Mouse (Mus musculus) heart, embryonic 13.5 days (tissue): ENCODE measurements around the gene Cnih4. TPM values are rescaled to one million over a fixed set of nuclear protein-coding genes. Genes with fewer than 3 reads are reported as not detected.

Experiments
- ATAC-seq: fragments of 200-750 bp; cut with Nextera tagmentation; 2 replicates; pipeline ENCODE4 v1.8.0; 2017; ENCODE audit warnings: moderate TSS enrichment; ENCODE audit not compliant: insufficient number of reproducible peaks, low FRiP score, low TSS enrichment; ENCODE audit errors: extremely low read depth
- H3K27ac ChIP-seq: fragments of 300-500 bp; sonication (generic); replicated peaks from 2 replicates; pipeline ENCODE4 v1.5.1; 2015; ENCODE audit warnings: moderate library complexity, mild to moderate bottlenecking, inconsistent platforms
- H3K27me3 ChIP-seq: fragments of 300-500 bp; sonication (generic); replicated peaks from 2 replicates; pipeline ENCODE4 v1.6.1; 2015; ENCODE audit warnings: mild to moderate bottlenecking, inconsistent platforms
- H3K36me3 ChIP-seq: fragments of 300-500 bp; sonication (generic); 2 replicates; pipeline ENCODE4 v1.6.1; 2015; ENCODE audit warnings: mild to moderate bottlenecking, inconsistent platforms
- H3K4me1 ChIP-seq: fragments of 300-500 bp; sonication (generic); 2 replicates; pipeline ENCODE4 v1.6.1; 2015; ENCODE audit warnings: inconsistent platforms
- H3K4me2 ChIP-seq: fragments of 300-500 bp; sonication (generic); 2 replicates; pipeline ENCODE4 v1.6.1; 2015; ENCODE audit warnings: inconsistent platforms, mild to moderate bottlenecking, moderate library complexity
- H3K4me3 ChIP-seq: fragments of 300-500 bp; sonication (generic); 2 replicates; pipeline ENCODE4 v1.5.1; 2015; ENCODE audit warnings: moderate library complexity, mild to moderate bottlenecking, inconsistent platforms
- H3K9ac ChIP-seq: fragments of 300-500 bp; sonication (generic); 2 replicates; pipeline ENCODE4 v1.6.1; 2015; ENCODE audit warnings: inconsistent platforms, mild to moderate bottlenecking, moderate library complexity
- H3K9me3 ChIP-seq: fragments of 300-500 bp; sonication (generic); 2 replicates; pipeline ENCODE4 v1.6.1; 2016; ENCODE audit warnings: inconsistent platforms
- WGBS: fragments of 180-500 bp; shearing (Covaris S2); methylation state at CpG from one replicate; pipeline ENCODE4 v1.1.7; 2015; ENCODE audit warnings: mixed read lengths; 5-methylcytosine and 5-hydroxymethylcytosine counted together
- polyA plus RNA-seq: library from polyadenylated mRNA; unstranded; fragments of >200 nt; fragmentation: Nextera tagmentation; extraction: Ambion mirVana; gene quantifications from 2 replicates; pipeline ENCODE4 v1.2.1, GENCODE M21; 2015

Gene Cnih4
- polyA plus RNA-seq, 1 experiment from 2014 or later, result 133 TPM

DNA sequence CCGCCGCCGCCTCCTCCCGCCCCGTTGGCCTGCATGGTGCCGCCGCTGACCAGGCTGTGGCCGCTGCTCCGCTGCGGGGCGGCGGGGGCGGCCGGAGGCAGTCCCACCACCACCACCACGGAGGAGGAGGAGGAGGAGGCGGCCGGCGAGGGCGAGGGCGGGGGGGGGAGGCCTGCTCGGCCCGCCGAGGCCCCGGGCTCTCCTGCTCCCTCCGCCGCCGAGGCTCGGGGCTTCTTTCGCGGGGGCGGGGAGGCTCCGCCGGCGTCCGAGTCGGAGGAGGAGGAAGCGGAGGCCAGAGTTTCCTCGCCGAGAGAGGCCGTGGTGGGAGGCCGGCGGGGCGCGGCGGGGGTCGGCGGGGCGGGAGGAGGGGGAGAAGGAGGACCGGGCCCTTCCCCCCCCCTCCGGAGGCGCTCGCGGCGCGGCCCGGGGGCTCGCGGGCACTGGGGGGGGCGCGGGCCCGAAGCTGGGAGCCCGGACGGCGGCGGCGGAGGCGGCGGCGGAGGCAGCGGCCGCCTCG is 67.0 kb downstream of the Cnih4 start:
- Histone ChIP-seq H3K9ac (peak overlapping the region; percentile 100), H3K27ac (peak overlapping the region; percentile 97), H3K9me3 (no peaks in the 10 kb centered on the region), H3K4me3 (peak overlapping the region; percentile 98), H3K4me2 (peak overlapping the region; percentile 91), H3K4me1 (peaks cover 38% of the 10 kb centered on the region), H3K36me3 (peaks cover 24% of the 10 kb centered on the region), H3K27me3 (no peaks in the 10 kb centered on the region)
- peak; percentile 47 for ATAC-seq
- WGBS, result 0% methylated on average over 28 of the region's 72 CpGs

DNA sequence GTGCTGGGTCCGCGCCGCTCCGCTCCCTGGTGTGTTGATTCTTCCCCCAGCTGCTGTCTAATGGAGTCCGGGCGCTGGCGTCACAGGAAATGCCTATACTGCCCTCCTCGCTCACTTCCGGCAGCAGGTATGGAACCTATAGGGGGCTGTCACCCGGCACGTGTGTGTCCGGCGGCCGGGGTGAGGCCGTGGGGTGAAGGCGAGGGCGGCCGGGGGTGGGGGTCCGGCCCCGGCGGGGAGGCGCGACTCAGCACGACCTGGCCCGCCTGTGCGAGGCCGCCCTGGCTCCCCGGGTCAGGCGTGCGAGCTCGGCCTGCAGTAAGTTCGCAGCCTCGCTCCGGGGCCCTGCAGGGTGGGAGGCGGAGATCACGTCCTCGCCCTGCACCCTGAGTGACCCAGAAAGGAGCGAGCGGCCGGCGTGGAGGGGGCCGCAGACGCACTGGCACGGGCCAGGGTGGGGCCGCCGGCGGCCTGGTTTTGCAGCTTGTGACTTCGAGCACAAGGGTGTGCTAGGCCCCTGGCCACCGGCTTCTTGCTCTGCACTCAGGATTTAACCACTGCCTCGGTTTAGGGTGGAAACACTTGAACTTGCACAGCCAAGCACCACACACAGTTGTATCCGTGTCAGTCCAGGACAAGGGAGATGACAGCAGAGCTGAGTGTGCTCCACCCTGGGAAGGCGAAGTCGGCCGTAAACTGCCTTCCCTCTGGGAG is 67.6 kb downstream of the Cnih4 start, which contains the start of gene Wdr26:
Wdr26 (minus strand) TSS at position 82 of the 714 bp plus-strand sequence.
- no peaks in the 10 kb centered on the region for H3K9me3 ChIP-seq
- peaks cover 17% of the 10 kb centered on the region for H3K36me3 ChIP-seq
- no peaks in the 10 kb centered on the region for H3K27me3 ChIP-seq
- peak within 1 kb of the TSS; percentile 98 for H3K4me3 ChIP-seq
- peak within 1 kb of the TSS; percentile 97 for H3K27ac ChIP-seq
- ATAC-seq, result peak; percentile 82
- peaks cover 42% of the 10 kb centered on the region for H3K4me1 ChIP-seq
- peak within 1 kb of the TSS; percentile 91 for H3K4me2 ChIP-seq
- WGBS, result 1% methylated on average over 54 of the region's 54 CpGs
- H3K9ac ChIP-seq, result peak within 1 kb of the TSS; percentile 100

DNA sequence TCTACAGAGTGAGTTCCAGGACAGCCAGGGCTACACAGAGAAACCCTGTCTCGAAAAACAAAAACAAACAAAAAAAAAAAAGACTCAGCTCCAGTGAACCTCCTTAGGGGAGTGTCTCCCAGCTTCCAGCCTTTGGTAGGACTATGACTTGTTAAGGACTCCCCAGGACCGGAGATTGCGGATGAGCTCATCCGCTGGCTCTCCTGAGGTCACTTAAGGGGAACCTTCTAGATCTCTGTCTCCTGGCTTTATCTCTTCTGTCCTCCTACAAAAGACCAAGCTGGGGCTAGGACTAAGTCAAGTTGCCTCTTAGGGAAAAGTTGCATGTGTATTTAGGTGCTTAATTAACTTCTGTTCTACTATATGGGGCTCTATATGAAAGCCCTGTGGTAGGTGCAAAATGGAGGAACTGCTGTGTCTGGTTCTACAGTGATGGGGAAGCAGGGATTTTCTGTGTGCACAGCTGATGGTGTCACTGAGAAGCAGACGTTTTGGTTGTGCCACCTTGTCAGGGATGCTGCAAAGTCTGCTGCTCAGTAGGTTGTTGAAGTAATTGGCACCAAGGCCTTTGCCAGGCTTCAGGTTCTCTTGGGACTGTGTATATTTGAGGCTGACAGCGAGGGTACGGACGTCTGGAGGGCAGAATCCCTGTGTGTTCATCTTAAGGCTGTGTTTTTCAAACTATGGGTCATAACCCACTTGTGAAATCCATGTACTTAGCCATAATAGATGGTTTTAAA is 70.0 kb downstream of the Cnih4 start:
- no peak overlapping the region for H3K4me3 ChIP-seq
- H3K4me2 ChIP-seq, result no peak overlapping the region
- WGBS, result 82% methylated on average over 8 of the region's 8 CpGs
- ATAC-seq, result no peak
- no peak overlapping the region for H3K9ac ChIP-seq
- no peaks in the 10 kb centered on the region for H3K9me3 ChIP-seq
- H3K4me1 ChIP-seq, result peaks cover 46% of the 10 kb centered on the region
- no peaks in the 10 kb centered on the region for H3K27me3 ChIP-seq
- H3K36me3 ChIP-seq, result peaks cover 4% of the 10 kb centered on the region; the same call in 1 of the 2 replicates
- H3K27ac ChIP-seq, result no peak overlapping the region

DNA sequence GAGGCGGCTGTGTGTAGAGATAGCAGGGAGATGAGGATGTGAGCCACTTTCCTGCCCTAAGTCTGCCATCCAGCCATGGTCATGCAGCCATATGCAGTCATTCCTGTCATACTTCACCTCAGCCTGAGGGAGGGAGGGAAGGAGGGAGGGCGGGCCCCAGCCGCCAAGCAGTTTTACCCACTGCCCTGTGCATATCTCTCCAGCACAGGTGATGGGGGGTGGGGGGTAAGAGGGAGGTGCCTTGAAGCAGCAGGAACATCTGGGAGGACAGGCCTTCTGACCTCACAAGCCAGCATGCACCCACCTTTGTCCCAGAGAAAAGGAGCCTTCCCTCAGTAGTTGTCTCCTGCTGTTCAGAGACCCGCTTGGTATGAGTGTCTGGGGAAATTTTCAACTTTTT is 71.8 kb downstream of the Cnih4 start:
- H3K4me3 ChIP-seq, result no peak overlapping the region
- H3K4me1 ChIP-seq, result peaks cover 37% of the 10 kb centered on the region
- no peaks in the 10 kb centered on the region for H3K9me3 ChIP-seq
- peak; percentile 30 for ATAC-seq
- no peaks in the 10 kb centered on the region for H3K27me3 ChIP-seq
- peak overlapping the region; percentile 30 for H3K9ac ChIP-seq
- peak overlapping the region; percentile 45; the same call in 1 of the 2 replicates for H3K27ac ChIP-seq
- H3K36me3 ChIP-seq, result peaks cover 4% of the 10 kb centered on the region; the same call in 1 of the 2 replicates
- 39% methylated on average over 4 of the region's 4 CpGs for WGBS
- H3K4me2 ChIP-seq, result 0 out of 2 replicates have a peak overlapping the region, but pooled peaks have one; percentile 22

Other genes starting within 250 kb of the Cnih4 start
- 56.2 and 56.5 TPM in 2 replicates for gene Pycr2, start 240.4 kb upstream of the Cnih4 start, polyA plus RNA-seq
- 1.2 and 1.4 TPM in 2 replicates for gene Lefty1, start 209.7 kb upstream of the Cnih4 start, polyA plus RNA-seq
- 7.7 and 8.6 TPM in 2 replicates for gene Tmem63a, start 202.3 kb upstream of the Cnih4 start, polyA plus RNA-seq
- 5.6 and 6.0 TPM in 2 replicates for gene Ephx1, start 123.8 kb upstream of the Cnih4 start, polyA plus RNA-seq
- not detected in 2 replicates for gene 9130409I23Rik, start 93.5 kb upstream of the Cnih4 start, polyA plus RNA-seq
- 19.6 and 20.3 TPM in 2 replicates for gene Nvl, start 489 bp upstream of the Cnih4 start, polyA plus RNA-seq
- 25.9 and 26.7 TPM in 2 replicates for gene Wdr26, start 67.3 kb downstream of the Cnih4 start, polyA plus RNA-seq
- gene Cnih3, start 207.9 kb downstream of the Cnih4 start, polyA plus RNA-seq, result 0.39 and 0.51 TPM in 2 replicates